Mouse (Mus musculus) CH12.LX (cell line): ENCODE measurements around the gene Olfr832. TPM values are rescaled to one million over a fixed set of nuclear protein-coding genes. Genes with fewer than 3 reads are reported as not detected.

Experiments used
- DNase-seq: peaks from one replicate; pipeline ENCODE4 v3.0.0-alpha.2; 2013; ENCODE audit errors: extremely low read depth
- H3K27ac ChIP-seq: 2 replicates; pipeline ENCODE4 v1.5.1; 2012; ENCODE audit warnings: low read depth, mild to moderate bottlenecking, control low read depth, moderate library complexity; ENCODE audit not compliant: insufficient read depth
- H3K27me3 ChIP-seq: replicated peaks from 2 replicates; pipeline ENCODE3; 2012; ENCODE audit warnings: inconsistent platforms
- H3K36me3 ChIP-seq, 2 experiments: replicated peaks in 1 of 2; 2 replicates each; pipeline versions ENCODE3 to v1.6.1; 2012; ENCODE audit warnings: inconsistent platforms in 1 of 2, low read length in 1 of 2, mild to moderate bottlenecking in 1 of 2, mixed read lengths in 1 of 2, moderate library complexity in 1 of 2; ENCODE audit not compliant: control insufficient read depth in 1 of 2, insufficient read depth in 1 of 2
- H3K4me1 ChIP-seq, 2 experiments: 2 replicates each; pipeline ENCODE4 v1.6.1; 2012; ENCODE audit warnings: inconsistent platforms in 1 of 2, moderate library complexity in 1 of 2; ENCODE audit not compliant: insufficient read depth in 2 of 2, control insufficient read depth in 1 of 2
- H3K4me2 ChIP-seq: 2 replicates; pipeline ENCODE4 v1.6.1; 2012; ENCODE audit warnings: low read depth, mild to moderate bottlenecking, control low read depth; ENCODE audit not compliant: poor library complexity, insufficient read depth, severe bottlenecking
- H3K4me3 ChIP-seq, 3 experiments: fragments of 150-350 bp in 1 of 3; sonication (generic) in 1 of 3; replicated peaks in 1 of 3; 2 replicates each; pipeline versions ENCODE3 to v1.5.1; 2011 to 2012; ENCODE audit warnings: low read depth in 2 of 3, low read length in 2 of 3, mild to moderate bottlenecking in 2 of 3, moderate library complexity in 2 of 3, control low read depth in 1 of 3, improper control_type of control experiment in 1 of 3, inconsistent platforms in 1 of 3, mixed read lengths in 1 of 3; ENCODE audit not compliant: poor library complexity in 1 of 3
- H3K79me2 ChIP-seq: replicated peaks from 2 replicates; pipeline ENCODE4 v1.6.1; 2012; ENCODE audit warnings: mild to moderate bottlenecking, moderate library complexity; ENCODE audit not compliant: control insufficient read depth, poor library complexity, insufficient read depth, severe bottlenecking; ENCODE audit errors: extremely low read depth
- H3K9ac ChIP-seq: 2 replicates; pipeline ENCODE4 v1.6.1; 2012; ENCODE audit warnings: low read depth, mild to moderate bottlenecking, control low read depth, moderate library complexity; ENCODE audit not compliant: insufficient read depth
- H3K9me3 ChIP-seq: replicated peaks from 2 replicates; pipeline ENCODE3; 2012; ENCODE audit warnings: low read length, inconsistent platforms, mixed read lengths
- CHD2 ChIP-seq: IDR thresholded peaks from 2 replicates; pipeline ENCODE4 v1.6.1; 2011; ENCODE audit warnings: low read length, improper control_type of control experiment
- PAX5 ChIP-seq: IDR thresholded peaks from 2 replicates; pipeline ENCODE4 v1.6.1; 2012; ENCODE audit warnings: low read length, inconsistent platforms, mixed read lengths
- SMC3 ChIP-seq: IDR thresholded peaks from 2 replicates; pipeline ENCODE4 v1.6.1; 2011; ENCODE audit warnings: low read depth, low read length, improper control_type of control experiment
- dilution Hi-C: fragments of 300-500 bp; cut with MboI; formaldehyde crosslinking; loops from 2 replicates; pipeline ENCODE4 v1.14.3; 2020; ENCODE audit warnings: low sequenced_read_pairs; ENCODE audit not compliant: extremely low pct_unique_long_range_greater_than_20kb, extremely low pct_ligation_motif_present
- in situ Hi-C: fragments of 300-500 bp; cut with MboI; formaldehyde crosslinking; loops from 3 replicates; pipeline ENCODE4 v1.14.3; 2019; ENCODE audit warnings: low sequenced_read_pairs, low pct_ligation_motif_present, low pct_unique_long_range_greater_than_20kb, mixed read lengths
- polyA plus RNA-seq: library from polyadenylated mRNA; unstranded; fragments of >175 nt; gene quantifications from 2 replicates; pipeline ENCODE4 v1.2.1, GENCODE M21; 2012; ENCODE audit warnings: low read depth; ENCODE audit not compliant: insufficient read length
- total RNA-seq, 2 experiments: library from RNA; depleted of rRNA; stranded (reverse); fragments of 300-350 nt in 1 of 2; fragments of >200 nt in 1 of 2; gene quantifications; 2 replicates each; pipeline ENCODE4 v1.2.3; 2012 to 2014

The Olfr832 gene
- total and polyA plus RNA-seq, 3 experiments = not detected

DNA sequence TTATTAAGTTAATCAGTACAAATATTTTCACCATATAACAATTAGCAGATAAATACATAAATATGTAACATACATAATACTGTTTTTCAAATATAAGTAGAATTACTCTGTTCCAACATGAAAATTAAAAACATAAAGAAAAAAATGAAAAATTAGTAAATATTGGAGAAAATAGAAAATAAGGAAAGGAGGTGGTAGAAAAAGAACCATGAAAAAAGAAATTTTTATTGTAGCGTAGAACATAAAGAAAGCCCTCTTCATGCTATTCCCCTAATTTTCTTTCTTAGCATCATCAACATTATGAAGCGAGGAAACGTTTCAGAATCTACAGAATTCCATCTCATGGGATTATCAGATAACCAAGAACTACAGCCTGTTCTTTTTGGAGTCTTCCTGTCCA is 50.8 kb downstream of the Olfr832 start, which contains the start of gene Olfr834:
TSS of gene Olfr834 (plus strand) at position 301 of the 400 bp plus-strand sequence.
- Histone ChIP-seq H3K4me3 (no peak within 1 kb of the TSS), H3K4me2 (no peak within 1 kb of the TSS), H3K9ac (no peak within 1 kb of the TSS), H3K36me3 (no peaks in the 10 kb centered on the region), H3K27me3 (no peaks in the 10 kb centered on the region), H3K9me3 (peaks cover 1% of the 10 kb centered on the region), H3K79me2 (no peaks in the 10 kb centered on the region), H3K27ac (no peak within 1 kb of the TSS), H3K4me1 (no peaks in the 10 kb centered on the region)
- dilution Hi-C loops = no loop called here
- in situ Hi-C loops = no loop called here
- DNase-seq = no peak
- TF ChIP-seq PAX5 (no peak), SMC3 (no peak), CHD2 (no peak)

Other genes starting within 250 kb of the Olfr832 start
- not detected in 2 replicates for gene Olfr24, start 173.1 kb upstream of the Olfr832 start, total RNA-seq (2012; rRNA removed)
- gene Olfr24, start 173.1 kb upstream of the Olfr832 start, total RNA-seq (2014; rRNA removed) = not detected in 2 replicates
- gene Olfr24, start 173.1 kb upstream of the Olfr832 start, polyA plus RNA-seq = not detected in 2 replicates
- gene Olfr828, start 117.6 kb upstream of the Olfr832 start, total RNA-seq (2012; rRNA removed) = not detected in 2 replicates
- not detected in 2 replicates for gene Olfr828, start 117.6 kb upstream of the Olfr832 start, total RNA-seq (2014; rRNA removed)
- not detected in 2 replicates for gene Olfr828, start 117.6 kb upstream of the Olfr832 start, polyA plus RNA-seq
- gene Olfr829, start 82.2 kb upstream of the Olfr832 start, total RNA-seq (2012; rRNA removed) = not detected in 2 replicates
- not detected in 2 replicates for gene Olfr829, start 82.2 kb upstream of the Olfr832 start, total RNA-seq (2014; rRNA removed)
- not detected in 2 replicates for gene Olfr829, start 82.2 kb upstream of the Olfr832 start, polyA plus RNA-seq
- not detected in 2 replicates for gene Olfr830, start 62.4 kb upstream of the Olfr832 start, total RNA-seq (2012; rRNA removed)
- gene Olfr830, start 62.4 kb upstream of the Olfr832 start, total RNA-seq (2014; rRNA removed) = not detected in 2 replicates
- gene Olfr830, start 62.4 kb upstream of the Olfr832 start, polyA plus RNA-seq = not detected in 2 replicates
- not detected in 2 replicates for gene Olfr834, start 50.9 kb downstream of the Olfr832 start, total RNA-seq (2012; rRNA removed)
- gene Olfr834, start 50.9 kb downstream of the Olfr832 start, total RNA-seq (2014; rRNA removed) = not detected in 2 replicates
- gene Olfr834, start 50.9 kb downstream of the Olfr832 start, polyA plus RNA-seq = not detected in 2 replicates
- not detected in 2 replicates for gene Olfr835, start 95.6 kb downstream of the Olfr832 start, total RNA-seq (2012; rRNA removed)
- not detected in 2 replicates for gene Olfr835, start 95.6 kb downstream of the Olfr832 start, total RNA-seq (2014; rRNA removed)
- not detected in 2 replicates for gene Olfr835, start 95.6 kb downstream of the Olfr832 start, polyA plus RNA-seq
- gene Olfr836, start 183.3 kb downstream of the Olfr832 start, total RNA-seq (2012; rRNA removed) = not detected in 2 replicates
- gene Olfr836, start 183.3 kb downstream of the Olfr832 start, total RNA-seq (2014; rRNA removed) = not detected in 2 replicates
- not detected in 2 replicates for gene Olfr836, start 183.3 kb downstream of the Olfr832 start, polyA plus RNA-seq
- gene Olfr837, start 199.2 kb downstream of the Olfr832 start, total RNA-seq (2012; rRNA removed) = not detected in 2 replicates
- not detected in 2 replicates for gene Olfr837, start 199.2 kb downstream of the Olfr832 start, total RNA-seq (2014; rRNA removed)
- not detected in 2 replicates for gene Olfr837, start 199.2 kb downstream of the Olfr832 start, polyA plus RNA-seq
- under 0.01 TPM in 1 of 2 replicates, not detected in the other for gene Olfr839-ps1, start 240.2 kb downstream of the Olfr832 start, total RNA-seq (2012; rRNA removed)
- not detected in 2 replicates for gene Olfr839-ps1, start 240.2 kb downstream of the Olfr832 start, total RNA-seq (2014; rRNA removed)
- not detected in 2 replicates for gene Olfr839-ps1, start 240.2 kb downstream of the Olfr832 start, polyA plus RNA-seq